Mouse (Mus musculus) C2C12 (cell line): ENCODE measurements around the gene Gfral. TPM values are rescaled to one million over a fixed set of nuclear protein-coding genes. Genes with fewer than 3 reads are reported as not detected.

Experiments used
- H3K27me3 ChIP-seq: one replicate; pipeline ENCODE4 v1.6.1; 2011; ENCODE audit not compliant: control insufficient read depth, insufficient read depth, insufficient read length
- H3K36me3 ChIP-seq: one replicate; pipeline ENCODE4 v1.6.1; 2011; ENCODE audit not compliant: control insufficient read depth, insufficient read depth
- H3K4me3 ChIP-seq: one replicate; pipeline ENCODE4 v1.5.1; 2011; ENCODE audit warnings: mild to moderate bottlenecking, control low read depth; ENCODE audit not compliant: poor library complexity, insufficient read depth, severe bottlenecking
- H3K79me2 ChIP-seq: one replicate; pipeline ENCODE4 v1.6.1; 2011; ENCODE audit not compliant: control insufficient read depth, insufficient read depth
- H3K79me3 ChIP-seq: one replicate; pipeline ENCODE4 v1.6.1; 2011; ENCODE audit warnings: low read depth, control low read depth
- H3ac ChIP-seq: one replicate; pipeline ENCODE3; 2011; ENCODE audit warnings: low read depth; ENCODE audit not compliant: control insufficient read depth, insufficient read length
- CEBPB ChIP-seq: IDR thresholded peaks from one replicate; pipeline ENCODE4 v1.6.1; 2011; ENCODE audit warnings: low read depth, mild to moderate bottlenecking, control low read depth, moderate library complexity
- CTCF ChIP-seq: IDR thresholded peaks from one replicate; pipeline ENCODE4 v1.5.1; 2011; ENCODE audit not compliant: control insufficient read depth, insufficient read depth, insufficient read length
- FOSL1 ChIP-seq: IDR thresholded peaks from one replicate; pipeline ENCODE4 v1.8.0; 2011; ENCODE audit warnings: mild to moderate bottlenecking, low read length; ENCODE audit not compliant: poor library complexity, insufficient read depth, severe bottlenecking
- MAX ChIP-seq: IDR thresholded peaks from one replicate; pipeline ENCODE4 v1.6.1; 2011; ENCODE audit warnings: mild to moderate bottlenecking, control low read depth
- MYOD1 ChIP-seq: IDR thresholded peaks from one replicate; pipeline ENCODE4 v1.6.1; 2011; ENCODE audit warnings: low read depth; ENCODE audit not compliant: control insufficient read depth, insufficient read length
- MYOG ChIP-seq: IDR thresholded peaks from one replicate; pipeline ENCODE4 v1.6.1; 2011; ENCODE audit not compliant: control insufficient read depth, insufficient read length; ENCODE audit errors: extremely low read depth
- USF1 ChIP-seq: IDR thresholded peaks from one replicate; pipeline ENCODE4 v1.6.1; 2011; ENCODE audit warnings: low read depth, mild to moderate bottlenecking, control low read depth, moderate library complexity
- polyA plus RNA-seq: library from polyadenylated mRNA; unstranded; fragments of >200 nt; fragmentation: generic; extraction: Trizol; gene quantifications from one replicate; pipeline ENCODE4 v1.2.1, GENCODE M21; 2012; ENCODE audit warnings: missing spikeins

Gfral gene
- polyA plus RNA-seq, 1 experiment: not detected

DNA sequence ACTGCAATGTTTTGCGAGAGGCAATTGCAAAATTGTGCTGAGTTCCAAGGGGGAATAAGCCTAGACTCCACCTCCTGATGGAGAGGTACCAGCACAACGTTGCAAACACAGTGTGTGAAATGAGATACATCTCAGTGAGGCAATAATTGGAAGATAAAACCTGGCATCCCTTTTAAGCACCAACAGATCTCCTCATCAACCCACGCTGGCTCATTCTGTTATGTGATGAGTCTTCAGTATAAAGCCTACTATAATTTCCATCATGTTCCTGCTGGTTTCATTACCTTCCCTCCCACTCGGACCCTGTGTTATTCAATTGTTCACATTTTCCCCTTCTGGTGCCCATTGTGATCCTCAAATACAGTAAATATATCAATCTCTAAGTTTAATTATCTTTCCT lies 1.2 kb upstream of the Gfral start:
- Histone ChIP-seq H3K79me3 (no peaks in the 10 kb centered on the region), H3K79me2 (no peaks in the 10 kb centered on the region), H3K4me3 (no peak overlapping the region), H3K36me3 (no peaks in the 10 kb centered on the region), H3ac (no peak overlapping the region), H3K27me3 (no peaks in the 10 kb centered on the region)
- no peak for TF ChIP-seq MYOG
- no peak for TF ChIP-seq CTCF
- TF ChIP-seq USF1: no peak
- no peak for TF ChIP-seq MYOD1
- TF ChIP-seq FOSL1: no peak
- no peak for TF ChIP-seq CEBPB
- TF ChIP-seq MAX: no peak

DNA sequence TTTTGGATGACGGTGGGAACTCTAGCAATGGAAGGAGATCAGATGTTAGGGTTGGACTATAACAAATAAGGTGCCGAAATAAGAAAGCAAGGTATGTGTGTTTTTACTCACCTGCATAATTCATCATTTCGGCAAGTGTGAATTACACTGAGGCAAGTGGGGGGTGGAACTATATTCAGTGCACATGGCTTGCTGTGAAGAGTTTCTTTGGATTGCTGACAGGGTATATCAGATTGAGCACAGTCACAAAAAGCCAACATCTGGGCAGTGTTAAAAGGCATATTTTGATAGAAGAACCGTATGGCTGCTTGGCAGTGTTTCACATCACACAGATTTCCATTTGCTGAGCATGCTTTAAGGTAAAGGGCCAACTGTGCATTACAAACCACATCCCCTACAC lies 16.5 kb downstream of the Gfral start:
- Histone ChIP-seq H3ac (no peak overlapping the region), H3K4me3 (no peak overlapping the region), H3K79me3 (no peaks in the 10 kb centered on the region), H3K79me2 (no peaks in the 10 kb centered on the region), H3K27me3 (no peaks in the 10 kb centered on the region), H3K36me3 (no peaks in the 10 kb centered on the region)
- no peak for TF ChIP-seq CTCF
- TF ChIP-seq CEBPB: no peak
- no peak for TF ChIP-seq MAX
- no peak for TF ChIP-seq FOSL1
- TF ChIP-seq MYOG: no peak
- no peak for TF ChIP-seq USF1
- TF ChIP-seq MYOD1: no peak

GRCm38 (mm10) chr9:76179221-76179620 lies 34.2 kb downstream of the Gfral start:
- Histone ChIP-seq H3K4me3 (no peak overlapping the region), H3K36me3 (no peaks in the 10 kb centered on the region), H3K79me2 (no peaks in the 10 kb centered on the region), H3ac (no peak overlapping the region), H3K79me3 (no peaks in the 10 kb centered on the region), H3K27me3 (no peaks in the 10 kb centered on the region)
- TF ChIP-seq USF1: no peak
- no peak for TF ChIP-seq FOSL1
- TF ChIP-seq MYOD1: no peak
- no peak for TF ChIP-seq CTCF
- no peak for TF ChIP-seq CEBPB
- no peak for TF ChIP-seq MYOG
- TF ChIP-seq MAX: no peak

- Histone ChIP-seq H3K36me3 (no peaks in the 10 kb centered on the region), H3K79me2 (no peaks in the 10 kb centered on the region), H3K4me3 (no peak overlapping the region), H3K27me3 (no peaks in the 10 kb centered on the region), H3K79me3 (no peaks in the 10 kb centered on the region), H3ac (no peak overlapping the region)
- TF ChIP-seq MAX (no peak), CTCF (no peak), USF1 (no peak), CEBPB (no peak), MYOD1 (no peak), FOSL1 (no peak), MYOG (no peak)
These were observed 40.7 kb downstream of the Gfral start for GRCm38 (mm10) chr9:76172686-76173295.

- no peaks in the 10 kb centered on the region for H3K27me3 ChIP-seq
- H3ac ChIP-seq: no peak overlapping the region
- no peak overlapping the region for H3K4me3 ChIP-seq
- no peak for TF ChIP-seq CTCF
- no peak for TF ChIP-seq MAX
- no peak for TF ChIP-seq FOSL1
- H3K79me3 ChIP-seq: no peaks in the 10 kb centered on the region
- H3K36me3 ChIP-seq: no peaks in the 10 kb centered on the region
- H3K79me2 ChIP-seq: no peaks in the 10 kb centered on the region
These were observed 45.1 kb downstream of the Gfral start for GRCm38 (mm10) chr9:76168355-76168754.

- Histone ChIP-seq H3K27me3 (no peaks in the 10 kb centered on the region), H3K79me2 (no peaks in the 10 kb centered on the region), H3K36me3 (no peaks in the 10 kb centered on the region), H3K4me3 (no peak overlapping the region), H3K79me3 (no peaks in the 10 kb centered on the region), H3ac (no peak overlapping the region)
- TF ChIP-seq CTCF: no peak
- TF ChIP-seq CEBPB: no peak
- TF ChIP-seq USF1: no peak
- no peak for TF ChIP-seq FOSL1
- TF ChIP-seq MAX: no peak
- no peak for TF ChIP-seq MYOG
- no peak for TF ChIP-seq MYOD1
These were observed 51.0 kb downstream of the Gfral start for GRCm38 (mm10) chr9:76162446-76162845.
